Mouse (Mus musculus): ENCODE measurements around the gene Isg15.

GRCm38 (mm10) chr4:156209963-156210635, 9.5 kb upstream of the Isg15 start:
- no peak for TF ChIP-seq GATA1 (IDR thresholded peaks at IDR 0.05; ENCODE audit: low read depth, low read length)
- no peak for TF ChIP-seq MEF2A (IDR thresholded peaks at IDR 0.05; ENCODE audit: extremely low read depth, insufficient replicate concordance, low read depth, low read length, poor library complexity, severe bottlenecking)
- no peak for TF ChIP-seq POLR2A (IDR thresholded peaks at IDR 0.05; ENCODE audit: control insufficient read depth in 1 of 2, insufficient read depth in 1 of 2, low read depth in 1 of 2, low read length in 2 of 2, poor library complexity in 1 of 2)
- TF ChIP-seq ZKSCAN1 (IDR thresholded peaks at IDR 0.05; ENCODE audit: low read depth, low read length) = no peak
- TF ChIP-seq CHD2 (IDR thresholded peaks at IDR 0.05; ENCODE audit: low read length) = no peak
- no peak for TF ChIP-seq TBP (IDR thresholded peaks at IDR 0.05; ENCODE audit: low read depth, low read length)
